Mouse (Mus musculus): ENCODE data around the gene Gm8237.
"Not testable (repeated sequence)": the region's sequence is repeated elsewhere in the genome, so short reads cannot be mapped to it uniquely, and the experiment has no call there.

DNA sequence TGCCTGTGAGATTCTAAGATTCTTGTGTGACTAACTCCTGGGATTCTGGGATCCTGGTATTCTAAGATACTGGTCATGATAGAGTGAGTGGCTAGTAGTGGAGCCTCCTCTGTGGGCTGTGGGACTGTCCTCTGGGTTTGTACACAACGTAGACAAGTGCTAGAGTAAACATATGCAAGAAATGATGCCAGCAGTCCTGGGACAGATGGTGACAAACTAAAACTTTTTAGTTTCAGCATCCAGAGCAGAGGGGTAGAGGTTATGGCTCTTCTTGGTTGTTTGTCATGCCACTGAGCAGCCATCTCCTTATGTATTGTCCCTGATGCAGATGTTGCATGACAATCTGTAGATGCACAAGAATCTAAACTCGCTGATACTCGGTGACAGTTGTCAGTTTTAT is 24.3 kb downstream of the Gm8237 start:
- TF ChIP-seq GATA2 (IDR thresholded peaks at IDR 0.05; ENCODE audit: borderline replicate concordance, low read depth, low read length); TAL1 (conservative IDR thresholded peaks at IDR 0.05; ENCODE audit: low read depth, low read length); GATA1 (IDR thresholded peaks at IDR 0.05; ENCODE audit: borderline replicate concordance, low read length); CTCF (IDR thresholded peaks at IDR 0.05; ENCODE audit: low read depth, low read length): not testable (repeated sequence)
